Mouse (Mus musculus): Measurements from ENCODE around the gene Gm4871.

- TF ChIP-seq CTCF (IDR thresholded peaks at IDR 0.05; ENCODE audit: low read depth) (no peak), EP300 (IDR thresholded peaks at IDR 0.05; ENCODE audit: low read depth) (no peak)
These were observed 29.2 kb downstream of the Gm4871 start for GRCm38 (mm10) chr5:145003362-145003761.

Data from liver, embryonic 14.5 days (tissue).